Mouse (Mus musculus): ENCODE data around the gene Znrf1. TPM values are rescaled to one million over a fixed set of nuclear protein-coding genes. Genes with fewer than 3 reads are reported as not detected.

Gene Znrf1
- total RNA-seq, 1 experiment from 2014 or later, result 71.0 TPM

- no peak for ATAC-seq (replicated peaks; ENCODE audit: low read depth, poor library complexity, severe bottlenecking)
Observed at GRCm38 (mm10) chr8:111565784-111566191, 29.9 kb downstream of the Znrf1 start.

GRCm38 (mm10) chr8:111566326-111566725 lies 30.4 kb downstream of the Znrf1 start:
- ATAC-seq (replicated peaks; ENCODE audit: low read depth, poor library complexity, severe bottlenecking), result no peak

GRCm38 (mm10) chr8:111567571-111567970 lies 31.7 kb downstream of the Znrf1 start:
- no peak for ATAC-seq (replicated peaks; ENCODE audit: low read depth, poor library complexity, severe bottlenecking)

GRCm38 (mm10) chr8:111568029-111568428 lies 32.1 kb downstream of the Znrf1 start:
- peak; percentile 17; the same call in 1 of the 2 replicates for ATAC-seq (replicated peaks; ENCODE audit: low read depth, poor library complexity, severe bottlenecking)

GRCm38 (mm10) chr8:111569926-111570325 lies 34.0 kb downstream of the Znrf1 start:
- no peak for ATAC-seq (replicated peaks; ENCODE audit: low read depth, poor library complexity, severe bottlenecking)

- no peak for ATAC-seq (replicated peaks; ENCODE audit: low read depth, poor library complexity, severe bottlenecking)
Observed at GRCm38 (mm10) chr8:111570432-111570831, 34.5 kb downstream of the Znrf1 start.

- ATAC-seq (replicated peaks; ENCODE audit: low read depth, poor library complexity, severe bottlenecking), result no peak; the same call in 1 of the 2 replicates
Observed at GRCm38 (mm10) chr8:111571661-111572060, 35.8 kb downstream of the Znrf1 start.

- ATAC-seq (replicated peaks; ENCODE audit: low read depth, poor library complexity, severe bottlenecking), result no peak
Observed at GRCm38 (mm10) chr8:111572431-111572830, 36.5 kb downstream of the Znrf1 start.

GRCm38 (mm10) chr8:111573583-111573982 lies 37.7 kb downstream of the Znrf1 start:
- peak; percentile 75 for ATAC-seq (replicated peaks; ENCODE audit: low read depth, poor library complexity, severe bottlenecking)

GRCm38 (mm10) chr8:111574016-111574415 lies 38.1 kb downstream of the Znrf1 start:
- ATAC-seq (replicated peaks; ENCODE audit: low read depth, poor library complexity, severe bottlenecking), result no peak

GRCm38 (mm10) chr8:111575492-111575891 lies 39.6 kb downstream of the Znrf1 start:
- ATAC-seq (replicated peaks; ENCODE audit: low read depth, poor library complexity, severe bottlenecking), result no peak

- no peak for ATAC-seq (replicated peaks; ENCODE audit: low read depth, poor library complexity, severe bottlenecking)
Observed at GRCm38 (mm10) chr8:111576501-111576900, 40.6 kb downstream of the Znrf1 start.

- ATAC-seq (replicated peaks; ENCODE audit: low read depth, poor library complexity, severe bottlenecking), result no peak
Observed at GRCm38 (mm10) chr8:111577880-111578533, 42.1 kb downstream of the Znrf1 start.

- ATAC-seq (replicated peaks; ENCODE audit: low read depth, poor library complexity, severe bottlenecking), result no peak
Observed at GRCm38 (mm10) chr8:111579318-111579717, 43.4 kb downstream of the Znrf1 start.

GRCm38 (mm10) chr8:111580306-111580705 lies 44.4 kb downstream of the Znrf1 start:
- no peak for ATAC-seq (replicated peaks; ENCODE audit: low read depth, poor library complexity, severe bottlenecking)

- no peak for ATAC-seq (replicated peaks; ENCODE audit: low read depth, poor library complexity, severe bottlenecking)
Observed at GRCm38 (mm10) chr8:111582386-111582785, 46.5 kb downstream of the Znrf1 start.

- ATAC-seq (replicated peaks; ENCODE audit: low read depth, poor library complexity, severe bottlenecking), result peak; percentile 45; the same call in 1 of the 2 replicates
Observed at GRCm38 (mm10) chr8:111584946-111585345, 49.0 kb downstream of the Znrf1 start.

GRCm38 (mm10) chr8:111587545-111588094 lies 51.7 kb downstream of the Znrf1 start:
- peak; percentile 41; the same call in 1 of the 2 replicates for ATAC-seq (replicated peaks; ENCODE audit: low read depth, poor library complexity, severe bottlenecking)

- no peak for ATAC-seq (replicated peaks; ENCODE audit: low read depth, poor library complexity, severe bottlenecking)
Observed at GRCm38 (mm10) chr8:111588336-111588735, 52.4 kb downstream of the Znrf1 start.

GRCm38 (mm10) chr8:111590214-111590613 lies 54.3 kb downstream of the Znrf1 start:
- ATAC-seq (replicated peaks; ENCODE audit: low read depth, poor library complexity, severe bottlenecking), result no peak

- ATAC-seq (replicated peaks; ENCODE audit: low read depth, poor library complexity, severe bottlenecking), result no peak
Observed at GRCm38 (mm10) chr8:111591176-111591575, 55.3 kb downstream of the Znrf1 start.

- no peak for ATAC-seq (replicated peaks; ENCODE audit: low read depth, poor library complexity, severe bottlenecking)
Observed at GRCm38 (mm10) chr8:111592390-111592910, 56.6 kb downstream of the Znrf1 start.
